Mouse (Mus musculus): ENCODE measurements around the gene Samd4b.

DNA sequence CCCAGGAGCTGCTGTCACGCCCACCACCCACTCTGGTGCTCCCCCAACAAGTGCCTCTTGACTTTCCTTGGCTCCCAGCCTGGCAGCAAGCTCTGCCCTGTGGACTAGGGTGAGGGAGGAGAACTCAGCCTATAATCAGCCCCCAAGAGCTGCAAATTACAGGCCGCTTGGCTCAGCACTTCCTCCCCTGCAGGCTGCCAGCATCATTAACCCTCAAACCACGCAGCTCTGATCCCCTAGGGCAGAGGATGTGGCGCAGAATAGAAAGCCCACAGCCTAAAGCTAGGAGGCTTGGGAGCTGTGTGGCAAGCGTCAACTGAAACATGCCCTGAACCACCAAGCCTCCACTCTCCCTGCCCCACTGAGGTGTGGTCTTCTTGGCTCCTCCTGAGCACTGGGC lies 32.5 kb downstream of the Samd4b start:
- TF ChIP-seq POLR2A (IDR thresholded peaks at IDR 0.05; ENCODE audit: borderline replicate concordance, control insufficient read depth, low read depth, low read length), result no peak
- no peak for TF ChIP-seq CTCF (IDR thresholded peaks at IDR 0.05; ENCODE audit: control insufficient read depth, insufficient read depth, low read length)

Data from bone marrow, adult 2 months (tissue).